Mouse (Mus musculus): ENCODE measurements around the gene Pgap3. TPM values are rescaled to one million over a fixed set of nuclear protein-coding genes. Genes with fewer than 3 reads are reported as not detected.

Gene Pgap3
- total and polyA plus RNA-seq, 2 experiments from 2014 or later: 7.1 to 11.0 TPM

DNA sequence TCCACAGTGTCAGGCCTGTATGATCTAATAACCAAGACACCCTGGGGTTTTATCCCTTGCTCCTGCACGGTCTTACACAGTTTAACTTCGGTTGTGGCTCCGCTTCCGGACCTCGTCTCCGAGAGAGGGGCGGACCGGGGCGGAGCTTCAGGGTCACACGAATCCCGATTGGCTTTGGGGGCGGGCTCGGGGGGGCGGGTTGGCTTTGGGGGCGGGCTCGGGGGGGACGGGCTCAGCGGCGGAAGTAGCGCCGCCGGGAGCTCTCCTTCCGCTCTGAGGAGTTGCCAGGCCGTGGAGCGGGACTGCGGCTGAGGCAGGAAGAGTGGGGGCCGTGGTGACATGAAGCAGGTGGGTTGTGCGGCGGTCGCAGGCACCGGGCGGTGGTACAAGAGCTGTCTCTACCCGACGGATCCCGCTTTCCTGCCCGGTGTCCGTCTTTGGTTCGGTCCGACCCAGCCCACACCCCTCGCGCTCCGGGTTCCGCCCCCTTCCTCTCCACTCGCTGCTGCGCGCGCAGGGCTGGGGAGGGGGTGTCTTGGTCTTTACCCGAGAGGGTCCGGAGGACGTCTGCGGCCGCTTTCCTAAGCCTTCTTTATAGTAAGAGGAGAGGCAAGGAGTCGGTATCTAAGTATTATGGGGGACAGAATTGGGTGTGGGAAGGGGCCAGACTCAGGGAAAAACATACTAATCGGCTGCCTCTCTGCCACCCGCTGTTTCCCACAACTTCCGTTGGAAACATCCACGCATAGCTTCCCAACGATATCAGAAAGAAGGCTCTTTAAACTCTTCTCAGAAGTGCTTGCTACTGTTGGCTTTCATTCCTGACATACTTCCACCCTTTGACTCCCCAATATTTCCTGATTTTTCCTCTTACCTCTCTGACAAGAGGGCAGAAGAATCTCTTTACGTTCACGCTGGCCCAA lies 41.9 kb downstream of the Pgap3 start, which contains the start of gene Stard3:
Gene Stard3 (plus strand): TSS at position 208 of the 923 bp plus-strand sequence.
- TF ChIP-seq CTCF (IDR thresholded peaks at IDR 0.05; ENCODE audit: low read depth): no peak
- H3K27me3 ChIP-seq (ENCODE audit: insufficient read depth, low read length): no peaks in the 10 kb centered on the region
- H3K36me3 ChIP-seq (ENCODE audit: insufficient read depth): no peaks in the 10 kb centered on the region
- H3K27ac ChIP-seq (ENCODE audit: low read depth, low read length): peak within 1 kb of the TSS; percentile 86
- no peaks in the 10 kb centered on the region for H3K9me3 ChIP-seq (ENCODE audit: low read length)
- H3K9ac ChIP-seq: peak within 1 kb of the TSS; percentile 63
- WGBS: 1% methylated on average over 60 of the region's 60 CpGs
- ATAC-seq (peak; percentile 93), DNase-seq (peak; percentile 93)
- peak within 1 kb of the TSS; percentile 77 for H3K4me2 ChIP-seq (ENCODE audit: low read depth)
- H3K4me1 ChIP-seq (ENCODE audit: insufficient read depth): peaks cover 15% of the 10 kb centered on the region; the same call in 1 of the 2 replicates
- peak within 1 kb of the TSS; percentile 62 for H3K4me3 ChIP-seq (ENCODE audit: low read depth, low read length)

GRCm38 (mm10) chr11:98357396-98358160 lies 42.7 kb downstream of the Pgap3 start:
- H3K4me3 ChIP-seq (ENCODE audit: low read depth, low read length): peak overlapping the region; percentile 62
- H3K4me1 ChIP-seq (ENCODE audit: insufficient read depth): peaks cover 15% of the 10 kb centered on the region; the same call in 1 of the 2 replicates
- no peaks in the 10 kb centered on the region for H3K27me3 ChIP-seq (ENCODE audit: insufficient read depth, low read length)
- H3K36me3 ChIP-seq (ENCODE audit: insufficient read depth): no peaks in the 10 kb centered on the region
- ATAC-seq (no peak; the same call in 1 of the 2 replicates), DNase-seq (no peak)
- peak overlapping the region; percentile 45 for H3K9ac ChIP-seq
- WGBS: 10% methylated on average over 13 of the region's 13 CpGs
- peak overlapping the region; percentile 77 for H3K4me2 ChIP-seq (ENCODE audit: low read depth)
- no peak for TF ChIP-seq CTCF (IDR thresholded peaks at IDR 0.05; ENCODE audit: low read depth)
- H3K9me3 ChIP-seq (ENCODE audit: low read length): no peaks in the 10 kb centered on the region
- peak overlapping the region; percentile 86 for H3K27ac ChIP-seq (ENCODE audit: low read depth, low read length)

DNA sequence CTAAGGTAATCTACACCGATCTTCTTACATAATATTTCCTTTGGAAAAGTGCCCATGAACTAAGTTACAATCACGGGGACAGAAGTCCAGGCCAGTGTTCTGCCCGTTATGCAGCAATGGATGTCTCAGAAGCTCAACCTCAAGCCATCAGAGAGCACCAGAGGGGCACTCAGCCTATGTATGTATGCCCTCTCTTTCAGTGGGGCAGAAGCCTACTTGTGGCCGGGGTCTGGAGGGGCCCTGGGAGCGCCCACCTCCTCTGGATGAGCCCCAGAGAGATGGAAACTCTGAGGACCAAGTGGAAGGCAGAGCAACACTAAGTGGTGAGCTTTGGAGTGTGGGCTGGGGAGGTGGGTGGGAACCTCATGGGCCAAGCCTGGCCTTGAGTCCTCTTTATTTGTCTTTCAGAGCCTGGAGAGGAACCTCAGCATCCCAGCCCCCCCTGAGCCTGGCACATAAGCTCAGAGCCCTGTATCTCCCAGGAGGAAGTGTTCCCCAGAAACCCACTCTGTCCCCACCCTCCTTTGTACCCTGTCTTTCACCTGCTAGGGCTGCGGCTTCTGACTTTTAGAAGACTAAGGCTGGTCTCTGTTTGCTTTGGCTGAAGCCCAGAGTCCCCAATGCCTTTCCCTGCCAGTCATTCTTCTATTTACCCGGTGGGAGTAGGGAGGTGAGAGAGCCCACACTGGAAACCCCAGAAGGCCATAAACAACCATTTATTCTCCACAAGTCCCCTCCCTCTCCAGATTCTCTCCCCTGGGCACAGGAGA lies 43.5 kb downstream of the Pgap3 start:
- no peak for TF ChIP-seq CTCF (IDR thresholded peaks at IDR 0.05; ENCODE audit: low read depth)

GRCm38 (mm10) chr11:98355732-98356299 lies 44.5 kb downstream of the Pgap3 start:
- WGBS: 12% methylated on average over 6 of the region's 6 CpGs
- Histone ChIP-seq H3K27ac (ENCODE audit: low read depth, low read length) (no peak overlapping the region; the same call in 1 of the 2 replicates), H3K9ac (no peak overlapping the region), H3K4me1 (ENCODE audit: insufficient read depth) (peaks cover 15% of the 10 kb centered on the region; the same call in 1 of the 2 replicates), H3K27me3 (ENCODE audit: insufficient read depth, low read length) (peaks cover 4% of the 10 kb centered on the region), H3K4me3 (ENCODE audit: low read depth, low read length) (no peak overlapping the region), H3K36me3 (ENCODE audit: insufficient read depth) (no peaks in the 10 kb centered on the region), H3K4me2 (ENCODE audit: low read depth) (no peak overlapping the region), H3K9me3 (ENCODE audit: low read length) (no peaks in the 10 kb centered on the region)
- peak; percentile 87 for TF ChIP-seq CTCF (IDR thresholded peaks at IDR 0.05; ENCODE audit: low read depth)
- peak; percentile 44 for ATAC-seq
- peak; percentile 84 for DNase-seq

More for the DNA sequence above, 43.5 kb downstream of the Pgap3 start:
- Histone ChIP-seq H3K36me3 (ENCODE audit: insufficient read depth) (no peaks in the 10 kb centered on the region), H3K9ac (no peak overlapping the region), H3K4me2 (ENCODE audit: low read depth) (no peak overlapping the region), H3K4me3 (ENCODE audit: low read depth, low read length) (no peak overlapping the region), H3K4me1 (ENCODE audit: insufficient read depth) (peaks cover 15% of the 10 kb centered on the region; the same call in 1 of the 2 replicates), H3K27me3 (ENCODE audit: insufficient read depth, low read length) (no peaks in the 10 kb centered on the region), H3K9me3 (ENCODE audit: low read length) (no peaks in the 10 kb centered on the region), H3K27ac (ENCODE audit: low read depth, low read length) (no peak overlapping the region)
- 73% methylated on average over 7 of the region's 7 CpGs for WGBS
- no peak for DNase-seq
- no peak for ATAC-seq

- peaks cover 15% of the 10 kb centered on the region for H3K27me3 ChIP-seq (ENCODE audit: insufficient read depth, low read length)
- no peak overlapping the region for H3K27ac ChIP-seq (ENCODE audit: low read depth, low read length)
- no peak for ATAC-seq
These were observed 45.8 kb downstream of the Pgap3 start for GRCm38 (mm10) chr11:98354445-98354844.

GRCm38 (mm10) chr11:98353651-98354211 lies 46.6 kb downstream of the Pgap3 start:
- DNase-seq: no peak

More at GRCm38 (mm10) chr11:98354445-98354844, 45.8 kb downstream of the Pgap3 start:
- TF ChIP-seq CTCF (IDR thresholded peaks at IDR 0.05; ENCODE audit: low read depth): no peak
- Histone ChIP-seq H3K4me2 (ENCODE audit: low read depth) (no peak overlapping the region), H3K4me3 (ENCODE audit: low read depth, low read length) (no peak overlapping the region), H3K36me3 (ENCODE audit: insufficient read depth) (no peaks in the 10 kb centered on the region), H3K9me3 (ENCODE audit: low read length) (no peaks in the 10 kb centered on the region), H3K4me1 (ENCODE audit: insufficient read depth) (peaks cover 9% of the 10 kb centered on the region; the same call in 1 of the 2 replicates), H3K9ac (no peak overlapping the region)
- WGBS: 65% methylated on average over 14 of the region's 14 CpGs
- no peak for DNase-seq

More at GRCm38 (mm10) chr11:98353651-98354211, 46.6 kb downstream of the Pgap3 start:
- Histone ChIP-seq H3K9me3 (ENCODE audit: low read length) (no peaks in the 10 kb centered on the region), H3K4me1 (ENCODE audit: insufficient read depth) (0 out of 2 replicates have a peak, but pooled peaks cover 3% of the 10 kb centered on the region), H3K27me3 (ENCODE audit: insufficient read depth, low read length) (peaks cover 22% of the 10 kb centered on the region), H3K4me2 (ENCODE audit: low read depth) (no peak overlapping the region), H3K4me3 (ENCODE audit: low read depth, low read length) (no peak overlapping the region), H3K9ac (no peak overlapping the region), H3K36me3 (ENCODE audit: insufficient read depth) (no peaks in the 10 kb centered on the region), H3K27ac (ENCODE audit: low read depth, low read length) (no peak overlapping the region)
- TF ChIP-seq CTCF (IDR thresholded peaks at IDR 0.05; ENCODE audit: low read depth): no peak
- WGBS: 33% methylated on average over 8 of the region's 8 CpGs
- ATAC-seq: no peak

Data from forebrain, postnatal 0 days (tissue).